Mouse (Mus musculus): ENCODE measurements around the gene Slc1a1.

GRCm38 (mm10) chr19:28951251-28951650 lies 116.4 kb downstream of the Slc1a1 start:
- TF ChIP-seq CTCF (IDR thresholded peaks at IDR 0.05; ENCODE audit: borderline replicate concordance, insufficient read depth, low read length) (no peak), POLR2A (IDR thresholded peaks at IDR 0.05; ENCODE audit: low read depth, low read length) (no peak)
